Mouse (Mus musculus): ENCODE results near the gene Malrd1. TPM values are rescaled to one million over a fixed set of nuclear protein-coding genes. Genes with fewer than 3 reads are reported as not detected.

Malrd1 gene
- polyA plus RNA-seq, 1 experiment from 2014 or later, result not detected

- no peaks in the 10 kb centered on the region for H3K4me1 ChIP-seq (replicated peaks; ENCODE audit: control insufficient read depth, insufficient read depth, low read length)
- no peaks in the 10 kb centered on the region for H3K36me3 ChIP-seq (ENCODE audit: control insufficient read depth, insufficient read depth, low read length)
- H3K4me2 ChIP-seq, result no peak overlapping the region
- H3K27me3 ChIP-seq (replicated peaks; ENCODE audit: control insufficient read depth, insufficient read depth, low read length), result no peaks in the 10 kb centered on the region
- 48% methylated on average over 1 of the region's 1 CpGs for WGBS
- DNase-seq (ENCODE audit: low spot score) (no peak), ATAC-seq (replicated peaks; ENCODE audit: low FRiP score) (no peak)
- no peak overlapping the region for H3K27ac ChIP-seq (ENCODE audit: low read depth, low read length)
- no peak overlapping the region for H3K4me3 ChIP-seq (ENCODE audit: low read depth, low read length)
- H3K9ac ChIP-seq (ENCODE audit: low read depth, low read length), result no peak overlapping the region
- no peaks in the 10 kb centered on the region for H3K9me3 ChIP-seq (ENCODE audit: control insufficient read depth, low read length)
These were observed 621.7 kb downstream of the Malrd1 start for GRCm38 (mm10) chr2:16147999-16148398.

GRCm38 (mm10) chr2:16152623-16153022 is 626.3 kb downstream of the Malrd1 start:
- Histone ChIP-seq H3K36me3 (ENCODE audit: control insufficient read depth, insufficient read depth, low read length) (no peaks in the 10 kb centered on the region), H3K9me3 (ENCODE audit: control insufficient read depth, low read length) (no peaks in the 10 kb centered on the region), H3K27me3 (replicated peaks; ENCODE audit: control insufficient read depth, insufficient read depth, low read length) (no peaks in the 10 kb centered on the region), H3K4me3 (ENCODE audit: low read depth, low read length) (no peak overlapping the region), H3K4me1 (replicated peaks; ENCODE audit: control insufficient read depth, insufficient read depth, low read length) (no peaks in the 10 kb centered on the region), H3K9ac (ENCODE audit: low read depth, low read length) (no peak overlapping the region), H3K27ac (ENCODE audit: low read depth, low read length) (no peak overlapping the region), H3K4me2 (no peak overlapping the region)
- DNase-seq (ENCODE audit: low spot score), result no peak
- no peak for ATAC-seq (replicated peaks; ENCODE audit: low FRiP score)

- no peak overlapping the region for H3K4me3 ChIP-seq (ENCODE audit: low read depth, low read length)
- no peak overlapping the region for H3K4me2 ChIP-seq
- H3K9me3 ChIP-seq (ENCODE audit: control insufficient read depth, low read length), result no peaks in the 10 kb centered on the region
- H3K27me3 ChIP-seq (replicated peaks; ENCODE audit: control insufficient read depth, insufficient read depth, low read length), result no peaks in the 10 kb centered on the region
- no peak overlapping the region for H3K9ac ChIP-seq (ENCODE audit: low read depth, low read length)
- no peaks in the 10 kb centered on the region for H3K4me1 ChIP-seq (replicated peaks; ENCODE audit: control insufficient read depth, insufficient read depth, low read length)
- DNase-seq (ENCODE audit: low spot score), result no peak
- no peaks in the 10 kb centered on the region for H3K36me3 ChIP-seq (ENCODE audit: control insufficient read depth, insufficient read depth, low read length)
- H3K27ac ChIP-seq (ENCODE audit: low read depth, low read length), result no peak overlapping the region
- no peak for ATAC-seq (replicated peaks; ENCODE audit: low FRiP score)
- 71% methylated on average over 5 of the region's 5 CpGs for WGBS
These were observed 637.1 kb downstream of the Malrd1 start for GRCm38 (mm10) chr2:16163246-16163989.

- no peaks in the 10 kb centered on the region for H3K4me1 ChIP-seq (replicated peaks; ENCODE audit: control insufficient read depth, insufficient read depth, low read length)
- no peaks in the 10 kb centered on the region for H3K27me3 ChIP-seq (replicated peaks; ENCODE audit: control insufficient read depth, insufficient read depth, low read length)
- no peak overlapping the region for H3K4me2 ChIP-seq
- no peaks in the 10 kb centered on the region for H3K9me3 ChIP-seq (ENCODE audit: control insufficient read depth, low read length)
- H3K36me3 ChIP-seq (ENCODE audit: control insufficient read depth, insufficient read depth, low read length), result no peaks in the 10 kb centered on the region
- H3K27ac ChIP-seq (ENCODE audit: low read depth, low read length), result no peak overlapping the region
- H3K4me3 ChIP-seq (ENCODE audit: low read depth, low read length), result no peak overlapping the region
- H3K9ac ChIP-seq (ENCODE audit: low read depth, low read length), result no peak overlapping the region
- DNase-seq (ENCODE audit: low spot score) (no peak), ATAC-seq (replicated peaks; ENCODE audit: low FRiP score) (no peak)
- WGBS, result 64% methylated on average over 2 of the region's 2 CpGs
These were observed 642.3 kb downstream of the Malrd1 start for GRCm38 (mm10) chr2:16168611-16169010.

GRCm38 (mm10) chr2:16172086-16172485 is 645.8 kb downstream of the Malrd1 start:
- no peaks in the 10 kb centered on the region for H3K36me3 ChIP-seq (ENCODE audit: control insufficient read depth, insufficient read depth, low read length)
- no peak overlapping the region for H3K9ac ChIP-seq (ENCODE audit: low read depth, low read length)
- H3K9me3 ChIP-seq (ENCODE audit: control insufficient read depth, low read length), result no peaks in the 10 kb centered on the region
- DNase-seq (ENCODE audit: low spot score), result no peak
- no peak overlapping the region for H3K4me2 ChIP-seq
- H3K27me3 ChIP-seq (replicated peaks; ENCODE audit: control insufficient read depth, insufficient read depth, low read length), result no peaks in the 10 kb centered on the region
- no peak overlapping the region for H3K4me3 ChIP-seq (ENCODE audit: low read depth, low read length)
- H3K4me1 ChIP-seq (replicated peaks; ENCODE audit: control insufficient read depth, insufficient read depth, low read length), result no peaks in the 10 kb centered on the region
- ATAC-seq (replicated peaks; ENCODE audit: low FRiP score), result no peak
- no peak overlapping the region for H3K27ac ChIP-seq (ENCODE audit: low read depth, low read length)

- H3K4me1 ChIP-seq (replicated peaks; ENCODE audit: control insufficient read depth, insufficient read depth, low read length), result no peaks in the 10 kb centered on the region
- H3K9ac ChIP-seq (ENCODE audit: low read depth, low read length), result no peak overlapping the region
- DNase-seq (ENCODE audit: low spot score) (no peak), ATAC-seq (replicated peaks; ENCODE audit: low FRiP score) (no peak)
- no peak overlapping the region for H3K27ac ChIP-seq (ENCODE audit: low read depth, low read length)
- no peaks in the 10 kb centered on the region for H3K9me3 ChIP-seq (ENCODE audit: control insufficient read depth, low read length)
- H3K27me3 ChIP-seq (replicated peaks; ENCODE audit: control insufficient read depth, insufficient read depth, low read length), result no peaks in the 10 kb centered on the region
- H3K4me2 ChIP-seq, result no peak overlapping the region
- H3K4me3 ChIP-seq (ENCODE audit: low read depth, low read length), result no peak overlapping the region
- WGBS, result 41% methylated on average over 2 of the region's 2 CpGs
- no peaks in the 10 kb centered on the region for H3K36me3 ChIP-seq (ENCODE audit: control insufficient read depth, insufficient read depth, low read length)
These were observed 647.1 kb downstream of the Malrd1 start for GRCm38 (mm10) chr2:16173355-16173754.

- ATAC-seq (replicated peaks; ENCODE audit: low FRiP score) (no peak), DNase-seq (ENCODE audit: low spot score) (no peak)
- no peak overlapping the region for H3K27ac ChIP-seq (ENCODE audit: low read depth, low read length)
- H3K9me3 ChIP-seq (ENCODE audit: control insufficient read depth, low read length), result no peaks in the 10 kb centered on the region
- H3K27me3 ChIP-seq (replicated peaks; ENCODE audit: control insufficient read depth, insufficient read depth, low read length), result no peaks in the 10 kb centered on the region
- 63% methylated on average over 2 of the region's 2 CpGs for WGBS
- no peaks in the 10 kb centered on the region for H3K4me1 ChIP-seq (replicated peaks; ENCODE audit: control insufficient read depth, insufficient read depth, low read length)
- H3K4me3 ChIP-seq (ENCODE audit: low read depth, low read length), result no peak overlapping the region
- H3K36me3 ChIP-seq (ENCODE audit: control insufficient read depth, insufficient read depth, low read length), result no peaks in the 10 kb centered on the region
- H3K9ac ChIP-seq (ENCODE audit: low read depth, low read length), result no peak overlapping the region
- no peak overlapping the region for H3K4me2 ChIP-seq
These were observed 655.9 kb downstream of the Malrd1 start for GRCm38 (mm10) chr2:16182140-16182539.

GRCm38 (mm10) chr2:16183158-16183557 is 656.9 kb downstream of the Malrd1 start:
- H3K4me1 ChIP-seq (replicated peaks; ENCODE audit: control insufficient read depth, insufficient read depth, low read length), result no peaks in the 10 kb centered on the region
- H3K9me3 ChIP-seq (ENCODE audit: control insufficient read depth, low read length), result no peaks in the 10 kb centered on the region
- H3K4me2 ChIP-seq, result no peak overlapping the region
- ATAC-seq (replicated peaks; ENCODE audit: low FRiP score) (no peak), DNase-seq (ENCODE audit: low spot score) (no peak)
- H3K4me3 ChIP-seq (ENCODE audit: low read depth, low read length), result no peak overlapping the region
- H3K9ac ChIP-seq (ENCODE audit: low read depth, low read length), result no peak overlapping the region
- no peaks in the 10 kb centered on the region for H3K27me3 ChIP-seq (replicated peaks; ENCODE audit: control insufficient read depth, insufficient read depth, low read length)
- no peaks in the 10 kb centered on the region for H3K36me3 ChIP-seq (ENCODE audit: control insufficient read depth, insufficient read depth, low read length)
- H3K27ac ChIP-seq (ENCODE audit: low read depth, low read length), result no peak overlapping the region
- WGBS, result 81% methylated on average over 2 of the region's 2 CpGs

- no peak overlapping the region for H3K4me3 ChIP-seq (ENCODE audit: low read depth, low read length)
- H3K9ac ChIP-seq (ENCODE audit: low read depth, low read length), result no peak overlapping the region
- H3K4me2 ChIP-seq, result no peak overlapping the region
- DNase-seq (ENCODE audit: low spot score), result no peak
- no peak for ATAC-seq (replicated peaks; ENCODE audit: low FRiP score)
- H3K27ac ChIP-seq (ENCODE audit: low read depth, low read length), result no peak overlapping the region
- H3K4me1 ChIP-seq (replicated peaks; ENCODE audit: control insufficient read depth, insufficient read depth, low read length), result no peaks in the 10 kb centered on the region
- WGBS, result 64% methylated on average over 2 of the region's 2 CpGs
- no peaks in the 10 kb centered on the region for H3K27me3 ChIP-seq (replicated peaks; ENCODE audit: control insufficient read depth, insufficient read depth, low read length)
- no peaks in the 10 kb centered on the region for H3K36me3 ChIP-seq (ENCODE audit: control insufficient read depth, insufficient read depth, low read length)
- no peaks in the 10 kb centered on the region for H3K9me3 ChIP-seq (ENCODE audit: control insufficient read depth, low read length)
These were observed 683.7 kb downstream of the Malrd1 start for GRCm38 (mm10) chr2:16210016-16210415.

Data from liver, embryonic 11.5 days (tissue).